Mouse (Mus musculus): Measurements from ENCODE around the gene Farp1. TPM values are rescaled to one million over a fixed set of nuclear protein-coding genes. Genes with fewer than 3 reads are reported as not detected.

Farp1 gene
- total RNA-seq, 2 experiments from 2014 or later: 126 to 130 TPM

GRCm38 (mm10) chr14:121198915-121199572, 164.0 kb downstream of the Farp1 start:
- peak in 1 of 2 experiments; percentile 63 for DNase-seq (ENCODE audit: low spot score in 2 of 2)
- intact Hi-C loops (cut with DNase I): no loop called here

DNA sequence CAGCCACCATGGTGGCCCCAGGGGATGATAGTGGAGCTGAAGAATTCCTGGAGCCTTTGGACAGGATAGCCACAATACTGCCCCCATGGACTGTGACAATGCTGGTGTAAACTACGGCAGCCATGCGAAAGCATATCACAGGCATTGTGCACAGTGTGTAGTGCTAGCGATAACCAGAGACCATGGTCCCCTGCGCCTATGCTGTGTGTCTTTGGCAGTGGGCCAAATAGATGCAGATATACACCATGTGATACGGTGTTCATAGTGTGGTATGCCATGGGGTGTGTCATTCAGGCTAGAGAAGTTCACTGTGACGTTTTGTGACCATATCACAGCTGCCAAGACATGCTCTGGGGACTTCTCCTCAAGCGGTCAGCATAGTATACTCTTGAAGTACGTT, 164.8 kb downstream of the Farp1 start:
- intact Hi-C loops (cut with DNase I): no loop called here
- no peak for DNase-seq (ENCODE audit: low spot score in 2 of 2)

DNA sequence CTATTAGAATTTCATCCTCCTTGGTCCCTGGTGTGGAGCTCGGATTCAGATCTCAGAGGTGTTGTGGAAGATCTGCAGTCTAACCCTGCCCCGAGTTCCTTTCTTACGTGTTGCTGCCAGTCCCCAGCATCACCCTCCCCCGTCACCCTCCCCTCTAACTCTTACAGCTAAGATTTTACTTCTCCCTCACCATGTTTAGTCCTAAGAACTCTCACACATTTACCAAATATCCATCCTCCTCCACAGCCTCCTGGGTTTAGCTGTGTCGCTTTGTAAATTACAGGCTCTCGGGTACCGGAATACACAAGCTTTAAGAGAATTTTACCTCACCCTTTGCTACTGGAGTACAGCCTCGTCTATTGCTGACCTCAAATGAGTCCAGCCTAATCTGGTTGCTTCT, 165.4 kb downstream of the Farp1 start:
- intact Hi-C loops (cut with DNase I): no loop called here
- peak in 1 of 2 experiments; percentile 59 for DNase-seq (ENCODE audit: low spot score in 2 of 2)

- no peak for DNase-seq (ENCODE audit: low spot score in 2 of 2)
- intact Hi-C loops (cut with DNase I): no loop called here
These were observed 166.2 kb downstream of the Farp1 start for GRCm38 (mm10) chr14:121201178-121201577.

DNA sequence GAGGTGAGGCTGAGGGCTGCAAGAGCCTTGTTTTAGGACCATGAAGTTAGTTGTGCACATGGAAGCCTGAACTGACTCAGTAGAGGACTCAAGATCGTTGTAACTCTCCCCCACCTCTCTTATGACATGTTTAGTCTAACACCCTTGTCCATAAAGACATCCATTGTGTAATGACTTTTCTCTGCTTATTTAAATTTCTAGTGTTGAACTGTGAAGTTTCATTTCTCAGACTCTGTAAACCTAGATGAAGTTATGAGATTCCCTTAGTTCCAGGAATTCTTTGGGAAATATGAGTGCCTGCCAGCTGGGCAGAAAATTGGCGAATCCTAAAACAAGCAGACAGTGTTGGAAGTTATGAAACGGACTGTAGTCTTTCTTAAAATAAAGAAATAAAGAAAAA, 170.5 kb downstream of the Farp1 start:
- intact Hi-C loops (cut with DNase I): no loop called here
- peak in 1 of 2 experiments; percentile 66 for DNase-seq (ENCODE audit: low spot score in 2 of 2)

GRCm38 (mm10) chr14:121207441-121208158, 172.6 kb downstream of the Farp1 start:
- DNase-seq (ENCODE audit: low spot score in 2 of 2): peak in 1 of 2 experiments; percentile 54
- intact Hi-C loops (cut with DNase I): no loop called here

DNA sequence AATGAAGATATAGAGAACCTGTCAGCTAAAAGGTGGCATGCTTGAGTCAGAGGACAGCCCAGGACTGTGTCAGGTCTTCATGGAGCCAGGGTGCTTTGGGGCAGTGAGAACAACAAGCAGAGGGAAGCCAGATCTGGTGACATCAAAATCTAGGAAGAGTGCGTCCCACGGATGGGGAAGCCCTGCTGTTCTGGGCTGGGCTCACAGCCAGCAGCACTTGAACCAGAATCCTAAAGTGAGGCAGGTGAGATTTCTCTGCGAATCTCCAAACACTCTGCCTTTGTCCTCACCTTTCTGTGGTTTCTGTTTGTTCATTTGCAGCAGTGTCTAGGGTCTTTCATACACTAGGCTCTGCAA, 173.1 kb downstream of the Farp1 start:
- no peak for DNase-seq (ENCODE audit: low spot score in 2 of 2)
- intact Hi-C loops (cut with DNase I): no loop called here

DNA sequence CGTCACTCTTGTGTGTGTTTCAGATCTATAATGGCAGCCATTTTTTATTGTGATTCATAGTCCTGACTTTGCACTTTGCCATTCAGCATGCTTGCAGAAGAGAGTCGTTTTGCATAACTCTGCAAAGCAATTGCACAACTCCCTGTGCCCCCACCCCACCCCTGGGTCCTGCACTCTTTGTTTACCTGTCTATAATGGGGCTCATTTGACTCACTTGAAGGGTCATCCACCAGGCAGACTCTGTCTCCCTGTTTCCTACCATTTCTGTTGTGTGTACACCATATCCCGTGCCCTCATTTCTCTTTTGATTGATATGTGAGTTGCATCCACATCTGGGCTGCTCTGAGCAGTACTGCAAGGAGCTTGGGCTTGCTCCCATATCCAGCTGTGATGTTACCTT, 175.3 kb downstream of the Farp1 start:
- no peak for DNase-seq (ENCODE audit: low spot score in 2 of 2)

DNA sequence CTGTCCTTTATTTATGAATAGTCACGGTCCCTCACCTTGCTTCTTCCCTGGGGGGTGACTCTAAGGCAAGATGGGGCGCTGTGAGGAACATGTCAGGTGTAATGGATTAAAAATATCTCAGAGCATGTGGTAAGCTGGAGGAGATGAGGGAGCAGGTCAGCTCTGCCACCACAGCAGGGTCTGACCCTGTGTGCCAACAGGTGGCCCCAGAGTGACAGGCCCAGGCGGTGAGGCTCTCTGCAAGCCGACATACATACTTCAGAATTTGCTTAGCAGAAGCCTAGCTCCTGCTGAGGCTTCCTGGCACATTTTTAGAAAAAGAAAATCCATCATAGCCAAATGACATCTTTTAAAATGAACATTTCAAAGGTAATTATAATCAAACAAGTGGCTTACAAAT, 178.7 kb downstream of the Farp1 start:
- intact Hi-C loops (cut with DNase I): no loop called here
- no peak for DNase-seq (ENCODE audit: low spot score in 2 of 2)

More for the DNA sequence above, 175.3 kb downstream of the Farp1 start:
- intact Hi-C loops (cut with DNase I): no loop called here

- intact Hi-C loops (cut with DNase I): no loop called here
- DNase-seq (ENCODE audit: low spot score in 2 of 2): peak in 1 of 2 experiments; percentile 57
These were observed 179.7 kb downstream of the Farp1 start for GRCm38 (mm10) chr14:121214636-121215257.

DNA sequence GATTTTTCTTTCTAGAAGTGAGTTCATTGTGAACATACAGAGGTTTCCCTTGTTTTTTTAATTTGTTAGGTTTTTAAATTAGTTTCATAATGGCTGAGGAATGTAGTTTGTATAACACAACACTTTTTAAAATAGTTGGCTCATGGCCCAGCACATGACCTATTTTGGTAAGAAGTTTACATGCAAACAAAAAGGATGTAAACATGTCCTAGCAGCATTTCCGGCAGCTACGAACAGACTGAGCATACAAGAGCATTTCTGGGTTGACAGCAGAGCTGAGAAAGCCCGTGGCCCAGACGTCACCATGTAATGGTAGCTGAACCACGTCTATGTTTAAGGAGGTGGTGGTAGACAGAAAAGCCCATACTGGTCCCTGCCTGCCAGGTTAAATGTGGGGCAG, 180.8 kb downstream of the Farp1 start:
- intact Hi-C loops (cut with DNase I): no loop called here
- no peak for DNase-seq (ENCODE audit: low spot score in 2 of 2)

DNA sequence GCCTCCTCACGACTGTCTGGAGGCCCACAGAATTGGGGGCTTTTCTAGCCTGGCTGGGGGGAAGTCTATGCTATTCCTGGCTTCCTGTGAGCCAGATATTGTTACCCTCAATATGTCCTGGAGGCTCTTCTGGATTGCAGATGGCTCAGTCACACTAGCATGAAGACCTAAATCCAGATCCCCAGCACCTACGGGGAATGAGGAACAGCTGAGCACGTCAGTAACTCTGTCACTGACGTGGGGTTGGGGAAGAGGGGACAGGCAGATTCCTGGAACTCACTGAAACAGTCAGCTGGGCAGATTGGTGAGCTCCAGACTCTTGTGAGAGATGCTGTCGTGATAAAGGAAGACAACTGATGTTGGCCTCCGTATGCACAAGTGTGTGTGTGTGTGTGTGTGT, 181.7 kb downstream of the Farp1 start:
- intact Hi-C loops (cut with DNase I): no loop called here
- DNase-seq (ENCODE audit: low spot score in 2 of 2): peak in 1 of 2 experiments; percentile 44

GRCm38 (mm10) chr14:121218620-121219019, 183.6 kb downstream of the Farp1 start:
- DNase-seq (ENCODE audit: low spot score in 2 of 2): no peak
- intact Hi-C loops (cut with DNase I): no loop called here

DNA sequence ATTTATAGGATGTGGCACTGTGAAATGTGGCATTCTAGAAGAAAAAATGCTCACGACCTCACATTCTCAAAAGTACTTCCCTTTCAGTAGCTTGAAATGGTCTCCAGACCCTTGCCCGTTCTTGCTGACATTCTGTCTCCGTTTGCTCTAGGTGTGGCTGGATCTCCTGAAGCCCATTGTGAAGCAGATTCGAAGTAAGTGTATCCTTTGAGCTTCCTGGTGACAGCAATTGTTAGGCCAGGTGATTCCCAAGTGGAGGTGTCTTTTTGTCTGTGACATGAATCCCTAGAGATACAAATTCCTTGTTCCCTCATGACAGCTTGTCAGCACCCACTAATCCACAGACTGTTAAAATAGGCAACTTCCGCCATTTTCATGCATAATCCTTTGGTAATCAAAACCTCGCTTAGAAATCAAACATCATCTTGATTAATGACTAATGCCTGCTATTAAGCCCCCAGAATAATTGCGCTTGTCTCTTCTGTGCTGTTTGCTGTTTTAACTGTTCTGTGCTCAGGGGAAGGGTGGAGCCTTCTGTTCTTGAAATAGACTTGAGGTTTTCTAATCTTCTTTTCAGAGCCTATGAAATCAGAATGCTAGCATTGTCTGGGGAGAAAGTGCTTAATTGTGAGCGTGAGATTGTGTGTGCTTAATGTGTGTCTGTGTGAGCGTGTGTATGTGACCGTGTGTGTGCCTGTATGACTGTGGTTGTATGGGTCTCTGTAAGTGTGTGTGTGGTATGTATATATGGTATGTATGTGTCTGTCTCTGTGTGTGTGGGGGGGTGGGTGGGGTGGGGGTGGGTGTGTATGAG, 184.4 kb downstream of the Farp1 start:
- DNase-seq (ENCODE audit: low spot score in 2 of 2): no peak
- intact Hi-C loops (cut with DNase I): loop anchor here (5.0 kb wide), 2 partner anchors 182 to 387 kb away; partner anchors contain the start of gene Farp1

DNA sequence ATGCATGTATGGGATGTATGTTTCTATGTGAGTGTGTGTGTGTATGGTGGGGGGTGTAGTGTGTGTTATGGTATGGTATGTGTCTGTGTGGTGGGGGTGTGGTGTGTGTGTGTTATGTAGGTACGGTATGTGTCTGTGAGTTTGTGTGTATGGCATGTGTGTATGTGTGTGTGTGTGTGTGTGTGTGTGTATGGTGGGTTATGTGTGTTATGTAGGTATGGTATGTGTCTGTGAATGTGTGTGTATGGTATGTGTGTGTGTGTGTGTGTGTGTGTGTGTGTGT, 185.0 kb downstream of the Farp1 start:
- intact Hi-C loops (cut with DNase I): loop anchor here (5.0 kb wide), 2 partner anchors 183 to 388 kb away; partner anchors contain the start of gene Farp1
- no peak for DNase-seq (ENCODE audit: low spot score in 2 of 2)

- DNase-seq (ENCODE audit: low spot score in 2 of 2): no peak
- intact Hi-C loops (cut with DNase I): loop anchor here (5.0 kb wide), 2 partner anchors 183 to 388 kb away; partner anchors contain the start of gene Farp1
These were observed 185.7 kb downstream of the Farp1 start for GRCm38 (mm10) chr14:121220723-121221122.

- intact Hi-C loops (cut with DNase I): no loop called here
- no peak for DNase-seq (ENCODE audit: low spot score in 2 of 2)
These were observed 190.8 kb downstream of the Farp1 start for GRCm38 (mm10) chr14:121225804-121226203.

DNA sequence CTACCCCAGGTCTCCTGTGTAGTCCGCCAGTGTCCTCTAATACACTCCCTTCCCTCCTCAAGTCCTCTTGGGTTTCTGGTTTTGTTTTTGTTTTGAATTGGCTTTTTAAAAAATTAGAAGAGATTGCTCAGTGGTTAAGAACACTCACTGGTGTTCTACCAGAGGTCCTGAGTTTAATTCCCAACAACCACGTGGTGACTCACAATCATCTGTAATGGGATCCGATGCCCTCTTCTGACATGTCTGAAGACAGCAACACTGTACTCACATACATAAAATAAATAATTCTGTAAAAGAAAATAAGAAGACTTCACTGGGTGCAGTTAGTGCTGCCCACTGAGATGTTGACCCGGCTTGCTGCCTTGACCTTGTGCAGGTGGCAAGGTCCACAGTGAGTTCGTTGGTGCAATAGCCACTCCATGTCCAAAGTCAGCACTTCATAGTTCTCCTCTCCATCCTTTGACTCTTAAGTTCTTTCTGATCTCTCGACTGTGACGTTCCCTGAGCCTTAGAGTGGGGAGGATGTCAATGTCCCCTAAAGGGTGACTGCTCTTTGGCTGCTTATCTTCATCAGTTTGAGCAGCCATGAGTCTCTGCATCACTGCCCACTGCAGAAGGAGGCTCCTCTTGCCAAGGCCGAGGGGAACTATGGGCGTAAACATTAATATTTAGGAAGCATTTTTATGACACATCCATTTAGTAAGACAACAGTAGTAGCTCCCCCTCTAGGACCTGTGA, 194.2 kb downstream of the Farp1 start:
- no peak for DNase-seq (ENCODE audit: low spot score in 2 of 2)
- intact Hi-C loops (cut with DNase I): no loop called here

DNA sequence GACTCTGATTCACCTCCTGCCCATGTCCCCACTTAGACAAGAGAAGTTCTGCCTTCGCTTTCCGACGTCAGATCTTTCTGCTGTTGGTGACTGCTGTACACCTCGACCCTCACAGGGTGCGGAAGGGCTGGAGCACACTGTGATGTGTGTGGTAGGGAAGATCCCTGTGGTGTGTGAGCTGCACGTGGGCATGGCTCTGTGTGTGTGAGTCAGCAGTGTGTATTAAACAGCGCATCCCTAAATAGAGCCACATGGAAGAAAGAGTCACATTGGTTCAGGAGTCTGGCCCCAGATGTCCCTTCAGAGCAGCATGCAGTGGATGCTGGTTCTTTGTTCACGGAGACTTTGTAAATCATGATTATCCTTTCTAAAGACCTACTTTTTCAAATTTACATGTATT, 196.2 kb downstream of the Farp1 start:
- intact Hi-C loops (cut with DNase I): no loop called here
- DNase-seq (ENCODE audit: low spot score in 2 of 2): peak in 1 of 2 experiments; percentile 54
